In the genomic region with DNA sequence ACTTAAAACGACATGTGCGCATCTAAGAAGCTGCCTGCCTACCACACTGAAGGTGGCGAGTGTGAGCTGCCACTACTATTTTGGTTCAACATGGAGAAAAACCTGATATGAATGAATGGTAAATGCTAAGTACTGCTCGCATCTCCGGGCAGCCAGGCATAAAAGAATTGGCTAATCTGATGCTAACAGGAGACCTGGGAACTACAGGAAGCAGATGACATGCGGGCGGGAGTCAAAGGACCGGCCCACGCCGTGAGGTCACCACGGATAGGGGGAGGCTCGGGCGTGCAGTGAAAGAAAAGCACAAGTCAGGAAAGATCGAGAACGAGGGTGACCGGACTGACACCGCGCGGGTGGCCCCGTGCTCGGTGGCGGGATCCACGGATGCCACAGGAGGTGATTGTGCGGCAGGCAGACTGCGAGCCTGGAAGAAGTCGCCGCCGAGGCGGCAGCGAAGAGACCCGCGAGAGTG, we compare ENCODE assay signal across 8 mouse cellular contexts. TPM values are rescaled to one million over a fixed set of nuclear protein-coding genes. Genes with fewer than 3 reads are reported as not detected.
DNase-seq lines count a peak whose midpoint lies in the region; ATAC-seq and TF ChIP-seq lines count a peak whose summit lies in the region.

No protein-coding gene starts in this region.

- peak overlapping the region; percentile 82 for H3K4me3 ChIP-seq in forebrain, postnatal 0 days (ENCODE audit: low read depth, low read length)

- H3K4me1 ChIP-seq in forebrain, postnatal 0 days (ENCODE audit: insufficient read depth): no peaks in the 10 kb centered on the region

- no peaks in the 10 kb centered on the region for H3K36me3 ChIP-seq in forebrain, postnatal 0 days (ENCODE audit: insufficient read depth)

- H3K27me3 ChIP-seq in forebrain, postnatal 0 days (ENCODE audit: insufficient read depth, low read length): no peaks in the 10 kb centered on the region

- peak; percentile 58 for DNase-seq in Muller cell, postnatal 12 days (ENCODE audit: inconsistent ontology term)
- DNase-seq in cerebellum, adult 18-20 months: peak; percentile 66 to 73
- peak; percentile 39 for DNase-seq in forebrain, postnatal 0 days
- peak; percentile 40 for DNase-seq in layer of hippocampus, adult 9-11 months
- DNase-seq in lung, postnatal 10 days: peak; percentile 67
- peak; percentile 18 for DNase-seq in ovary, postnatal 14 days (ENCODE audit: low spot score)
- peak; percentile 45 for DNase-seq in urinary bladder, adult 2 months (ENCODE audit: low spot score)

- no peak overlapping the region for H3K27ac ChIP-seq in forebrain, postnatal 0 days (ENCODE audit: low read depth, low read length)

- peak overlapping the region; percentile 98 for H3K4me2 ChIP-seq in forebrain, postnatal 0 days (ENCODE audit: low read depth)

- WGBS in forebrain, postnatal 0 days: under 1% methylated on average over 32 of the region's 32 CpGs

- peak; percentile 32 for ATAC-seq in forebrain, postnatal 0 days
- ATAC-seq in hematopoietic stem cell, adult 5-6 weeks (replicated peaks in 1 of 2; ENCODE audit: insufficient read depth in 1 of 2, low FRiP score in 2 of 2, low TSS enrichment in 1 of 2, low read depth in 1 of 2, poor library complexity in 2 of 2, severe bottlenecking in 2 of 2): peak; percentile 72 to 78

- peak; percentile 56 for TF ChIP-seq CTCF in forebrain, postnatal 0 days (IDR thresholded peaks at IDR 0.05; ENCODE audit: low read depth)

- no peaks in the 10 kb centered on the region for H3K9me3 ChIP-seq in forebrain, postnatal 0 days (ENCODE audit: low read length)

- H3K9ac ChIP-seq in forebrain, postnatal 0 days: peak overlapping the region; percentile 53

RNA-seq across cellular contexts. Expression of a gene that starts 0.6 kb away (rescaled TPM):
- 4.6 and 6.2 TPM in 2 replicates for total RNA-seq in forebrain, postnatal 0 days (2014; rRNA removed)
- polyA plus RNA-seq in forebrain, postnatal 0 days (2015; fragmentation: Nextera tagmentation; extraction: Ambion mirVana): 5.2 and 5.9 TPM in 2 replicates
- 18.8 and 22.2 TPM in 2 replicates for total RNA-seq in hematopoietic stem cell, adult 5-6 weeks (2017)
- polyA plus RNA-seq in urinary bladder, adult 2 months (2012; rRNA removed): 5.5 and 6.9 TPM in 2 replicates

RNA-seq across cellular contexts. Expression of a gene that starts 34.1 kb away (rescaled TPM):
- 1.3 and 2.9 TPM in 2 replicates for total RNA-seq in forebrain, postnatal 0 days (2014; rRNA removed)
- polyA plus RNA-seq in forebrain, postnatal 0 days (2015; fragmentation: Nextera tagmentation; extraction: Ambion mirVana): 1.1 and 1.8 TPM in 2 replicates
- not detected in 2 replicates for total RNA-seq in hematopoietic stem cell, adult 5-6 weeks (2017)
- 8.5 and 9.1 TPM in 2 replicates for polyA plus RNA-seq in urinary bladder, adult 2 months (2012; rRNA removed)

Comparison
In these comparisons a context has a peak if more than half of its experiments do, and no peak if none do; other contexts are left out.
1. DNase-seq: peak in every context shown above with its lines; median percentile 70 in cerebellum, adult 18-20 months; 67 in lung, postnatal 10 days; 58 in Muller cell, postnatal 12 days; 45 in urinary bladder, adult 2 months; 40 in layer of hippocampus, adult 9-11 months; 39 in forebrain, postnatal 0 days; 18 in ovary, postnatal 14 days.